Mouse (Mus musculus) gonadal fat pad, adult 2 months (tissue): ENCODE measurements around the gene Fkbpl. TPM values are rescaled to one million over a fixed set of nuclear protein-coding genes. Genes with fewer than 3 reads are reported as not detected.

ENCODE experiments used
- DNase-seq: peaks from one replicate; pipeline ENCODE4 v3.0.0-alpha.2; 2012; ENCODE audit warnings: low read depth
- polyA plus RNA-seq: library from polyadenylated mRNA; depleted of rRNA; stranded (reverse); fragments of >200 nt; gene quantifications from 2 replicates; pipeline ENCODE4 v1.2.3, GENCODE M21; 2012; rRNA removed

Fkbpl gene
- 2.9 and 9.3 TPM in 2 replicates for polyA plus RNA-seq

DNA sequence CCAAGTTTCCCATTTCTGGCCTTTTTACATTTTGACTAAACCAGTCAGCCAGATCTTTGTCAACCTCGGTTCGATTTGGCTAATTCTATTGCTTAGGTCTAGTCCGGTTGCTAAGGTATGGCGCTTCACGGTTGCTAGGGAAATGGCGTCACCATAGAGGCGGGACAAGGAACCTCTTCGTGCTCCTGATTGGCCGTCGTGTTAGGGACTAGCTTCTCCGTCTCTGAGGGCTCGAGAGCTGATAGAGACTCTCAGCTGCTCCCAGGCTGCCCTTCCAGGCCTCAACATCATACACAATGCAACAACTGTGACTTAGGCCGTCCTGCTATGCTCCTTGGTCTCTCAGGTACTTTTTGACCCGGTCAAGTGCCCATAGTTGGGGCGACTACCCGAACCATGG lies at the start of gene Fkbpl:
TSS of gene Fkbpl (plus strand) at position 157 of the 400 bp plus-strand sequence.
- peak; percentile 88 for DNase-seq

DNA sequence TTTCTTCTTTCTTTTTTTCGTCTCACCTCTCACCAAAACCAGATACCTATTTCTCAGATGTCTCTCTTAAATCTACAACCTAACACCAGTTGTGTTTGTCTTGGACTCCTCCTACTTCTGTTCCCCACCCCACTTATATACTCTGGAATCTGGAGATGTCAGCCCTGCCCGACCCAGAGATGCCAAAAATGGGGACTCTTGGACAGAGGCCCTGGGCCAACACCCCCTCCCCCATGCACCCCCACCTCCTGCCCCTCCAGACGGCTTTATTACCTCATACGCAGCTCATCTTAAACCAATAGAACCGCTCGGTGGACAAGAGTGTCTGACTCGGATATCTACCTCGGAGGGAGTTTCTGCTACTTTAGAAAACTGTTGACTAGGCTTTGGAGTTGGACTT lies 48.5 kb upstream of the Fkbpl start:
- DNase-seq: no peak

DNA sequence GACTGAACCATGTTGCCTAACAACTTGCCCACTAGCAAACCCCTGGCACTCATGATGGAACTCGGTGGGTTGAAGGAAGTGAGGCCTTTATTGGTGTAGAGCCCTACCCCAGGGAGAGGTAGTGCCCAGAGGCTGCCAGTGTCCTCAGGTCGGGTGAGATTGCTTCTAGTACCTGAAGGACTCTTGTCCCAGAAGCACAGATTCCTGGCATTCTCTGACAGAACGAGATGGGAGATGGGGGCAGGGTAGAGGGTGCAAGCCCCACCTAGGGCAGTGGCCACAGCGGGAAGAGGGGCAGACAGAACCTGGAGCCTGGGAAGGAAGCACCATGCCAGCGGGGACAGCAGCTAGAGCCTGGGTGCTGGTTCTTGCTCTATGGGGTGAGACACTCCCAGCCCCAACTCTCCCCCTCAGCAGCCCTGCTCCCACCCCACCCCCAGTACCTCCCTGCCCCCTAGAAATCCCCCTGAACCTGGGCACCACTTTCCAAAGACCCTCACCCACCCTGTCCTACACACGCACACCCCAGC lies 46.9 kb upstream of the Fkbpl start, which contains the start of gene Ager:
TSS of gene Ager (plus strand) at position 297 of the 530 bp plus-strand sequence.
- no peak for DNase-seq

DNA sequence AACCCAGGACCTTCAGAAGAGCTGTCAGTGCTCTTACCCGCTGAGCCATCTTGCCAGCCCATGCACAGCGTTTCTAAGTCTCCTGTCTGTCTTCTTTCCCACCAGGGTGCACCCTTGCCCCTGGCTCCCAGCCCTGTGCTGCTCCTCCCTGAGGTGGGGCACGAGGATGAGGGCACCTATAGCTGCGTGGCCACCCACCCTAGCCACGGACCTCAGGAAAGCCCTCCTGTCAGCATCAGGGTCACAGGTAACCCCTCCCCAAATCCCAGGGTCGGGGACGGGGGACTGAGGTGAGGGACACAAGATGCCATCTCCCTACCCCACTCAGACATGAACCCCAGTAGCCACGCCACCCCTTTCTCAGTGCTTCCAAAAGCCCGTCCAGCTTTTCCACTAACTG lies 44.7 kb upstream of the Fkbpl start:
- DNase-seq: no peak

DNA sequence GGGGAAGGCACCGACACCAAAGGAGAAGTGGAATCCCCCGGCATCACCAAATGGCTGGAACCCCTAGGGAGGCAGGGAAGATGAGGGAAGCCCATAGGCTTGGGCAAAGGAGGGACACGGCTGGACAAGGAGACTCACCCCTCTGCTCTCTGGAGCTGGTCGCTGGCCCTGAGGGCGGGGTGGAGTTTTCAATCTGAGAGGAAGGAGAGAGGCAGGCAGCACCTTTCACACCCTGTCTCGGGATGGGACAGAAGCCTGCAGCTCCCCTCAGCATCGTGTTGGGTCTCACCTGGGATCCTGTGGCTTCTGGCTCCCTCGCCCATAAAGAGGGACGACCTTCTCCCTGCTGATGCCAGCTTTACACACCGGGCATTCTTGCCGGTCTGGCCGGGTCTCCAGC lies 42.8 kb upstream of the Fkbpl start:
- DNase-seq: no peak

DNA sequence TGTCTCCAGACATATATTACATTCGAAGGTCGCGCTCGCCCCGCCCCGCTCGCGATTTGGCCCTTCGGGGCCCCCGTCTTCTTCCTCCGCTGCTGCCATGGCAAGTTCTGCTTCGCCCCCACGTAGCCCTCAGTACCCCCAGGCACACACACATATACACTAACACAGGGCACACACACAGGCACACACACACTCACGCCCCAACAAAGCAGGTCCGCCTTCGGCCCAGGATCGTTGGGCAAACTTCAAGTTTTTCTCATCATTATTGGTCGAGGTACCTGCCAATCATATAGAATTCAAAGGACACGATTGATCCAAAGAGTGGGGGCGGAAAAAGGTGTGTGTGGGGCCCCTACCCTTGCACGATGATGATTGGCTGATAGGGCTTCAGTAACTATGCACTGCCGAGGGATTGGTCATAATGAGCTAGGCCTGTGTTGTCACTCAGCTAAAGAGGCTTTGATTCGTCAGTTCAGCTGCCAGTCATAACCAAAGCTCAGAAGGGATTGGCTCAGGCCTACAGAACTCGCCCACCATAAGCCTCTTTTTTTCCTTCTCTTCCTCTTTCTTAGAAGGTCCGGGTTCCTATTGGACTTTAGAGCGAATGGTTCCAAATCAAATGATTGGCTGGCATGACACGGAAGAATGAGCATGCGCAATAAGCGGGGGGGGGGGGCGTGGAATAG lies 41.0 kb upstream of the Fkbpl start, which contains the start of gene Rnf5:
TSS of gene Rnf5 (minus strand) at position 316 of the 686 bp plus-strand sequence.
- DNase-seq: peak; percentile 100

GRCm38 (mm10) chr17:34604061-34604508 lies 40.5 kb upstream of the Fkbpl start, which contains the start of gene Agpat1:
TSS of gene Agpat1 (plus strand) at chr17:34604262.
- DNase-seq: no peak

DNA sequence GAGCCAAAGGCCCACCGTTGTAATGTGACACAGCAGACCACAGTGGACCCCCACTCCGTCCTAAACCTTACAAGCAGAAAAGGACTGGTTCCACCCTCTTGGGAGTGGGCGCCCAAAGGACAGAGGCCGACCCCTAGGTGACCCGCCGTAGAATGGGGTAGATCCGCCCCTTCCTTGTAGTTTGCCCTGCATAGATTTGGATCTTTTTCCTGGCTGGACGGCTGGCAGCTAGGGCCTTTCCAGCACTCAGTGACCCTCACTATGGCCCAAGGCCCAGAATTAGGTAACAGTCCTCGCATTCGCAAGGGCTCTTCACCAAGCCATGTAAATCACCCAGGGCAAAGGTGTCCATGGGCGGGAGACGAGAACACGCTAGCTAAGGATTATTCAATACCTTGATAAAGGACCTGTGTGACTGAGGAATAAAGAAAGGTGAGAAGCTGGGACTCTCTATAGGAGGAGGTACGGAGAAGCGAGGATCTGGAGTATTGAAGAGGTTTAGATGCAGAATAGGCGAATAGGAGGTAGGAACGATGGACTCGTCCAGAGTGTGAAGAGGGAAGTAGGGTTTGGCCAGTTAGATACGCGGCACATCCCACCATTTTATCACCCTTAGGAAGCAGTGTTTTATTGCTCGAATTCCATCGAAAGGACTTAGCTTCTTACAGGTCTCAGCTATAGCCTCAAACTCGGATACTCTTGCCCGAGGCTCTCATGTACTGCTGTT lies 39.9 kb upstream of the Fkbpl start:
- no peak for DNase-seq

DNA sequence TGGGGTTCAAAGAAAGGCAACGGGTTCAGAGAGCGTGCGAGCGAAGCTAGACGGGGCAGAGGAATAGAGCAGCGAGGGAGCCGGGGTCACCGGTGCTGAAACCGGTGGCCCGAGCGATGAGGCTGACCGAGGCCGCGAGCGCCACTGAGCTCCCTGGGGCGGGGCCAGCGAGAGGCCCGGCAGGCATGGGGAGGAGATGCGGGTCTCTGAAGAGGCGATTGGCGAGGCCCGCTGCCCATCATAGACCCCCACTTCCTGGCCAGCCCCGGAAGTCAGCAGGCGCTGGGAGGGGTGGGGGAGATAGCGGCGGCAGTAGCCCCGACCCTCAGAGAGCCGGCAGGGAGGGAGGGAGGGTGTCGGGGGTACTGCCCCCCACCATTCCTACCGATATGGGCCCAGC lies 39.0 kb upstream of the Fkbpl start:
- DNase-seq: no peak

DNA sequence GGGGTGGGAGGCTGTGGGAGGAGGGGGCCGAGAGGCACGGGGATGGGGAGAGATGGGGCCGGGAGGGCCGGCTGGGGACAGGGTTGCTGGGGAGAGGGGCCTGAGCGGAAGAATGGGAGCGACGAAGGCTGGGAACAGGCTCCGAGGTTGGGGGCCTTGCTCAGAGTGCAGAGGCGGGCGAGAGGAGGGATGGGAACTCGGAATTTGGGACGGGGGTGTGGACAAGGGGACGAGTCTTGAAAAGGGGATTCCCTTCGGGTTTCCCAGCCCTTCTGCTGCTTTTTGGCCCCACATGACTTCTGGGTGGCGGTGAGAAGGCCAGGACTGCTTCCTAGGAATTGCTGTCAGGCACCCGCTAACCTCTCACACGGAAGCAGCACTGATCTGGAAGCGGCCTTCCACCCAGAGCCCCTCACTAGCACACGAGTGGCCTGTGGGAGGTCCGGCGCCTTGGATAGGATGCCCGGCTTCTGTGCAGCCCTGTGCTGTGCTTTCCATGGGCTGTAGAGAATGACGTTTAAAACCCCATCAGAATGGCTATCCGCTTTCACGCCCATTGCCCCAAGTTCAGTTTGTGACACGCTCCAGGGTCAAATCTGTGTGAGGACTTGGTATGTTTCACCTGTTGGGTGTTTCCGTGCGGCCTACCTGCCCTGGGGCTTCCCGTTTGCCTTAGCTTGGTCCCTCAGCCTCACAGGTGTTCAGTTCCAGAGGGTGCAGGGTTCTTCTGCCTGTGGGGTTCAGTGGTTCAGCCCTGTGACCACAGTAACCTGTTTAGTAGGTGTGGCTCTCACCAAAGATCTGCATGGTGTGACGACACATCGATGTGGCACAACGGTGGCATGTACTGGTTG lies 38.2 kb upstream of the Fkbpl start:
- no peak for DNase-seq

DNA sequence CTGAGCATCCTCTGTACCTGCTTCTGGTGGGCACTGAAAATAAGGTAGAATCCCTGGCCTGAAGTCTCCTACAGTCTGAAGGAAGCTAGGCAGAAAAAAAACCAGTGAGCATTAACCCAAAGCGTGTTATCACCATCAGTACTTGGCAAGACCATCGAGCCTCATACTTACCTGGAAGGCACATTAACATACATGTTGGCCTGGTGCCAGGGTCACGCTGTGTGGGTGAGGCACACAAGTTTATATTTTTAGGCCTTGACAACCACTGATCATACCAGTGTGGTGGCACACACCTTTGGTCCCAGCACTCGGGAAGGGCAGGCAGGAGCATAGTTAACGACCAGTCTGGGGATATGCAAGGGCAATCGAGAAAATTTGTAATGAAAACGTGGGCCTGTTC lies 36.6 kb upstream of the Fkbpl start:
- no peak for DNase-seq

- DNase-seq: no peak
Measured at GRCm38 (mm10) chr17:34611050-34611449, 33.5 kb upstream of the Fkbpl start.

- no peak for DNase-seq
Measured at GRCm38 (mm10) chr17:34613054-34613645, 31.4 kb upstream of the Fkbpl start.

DNA sequence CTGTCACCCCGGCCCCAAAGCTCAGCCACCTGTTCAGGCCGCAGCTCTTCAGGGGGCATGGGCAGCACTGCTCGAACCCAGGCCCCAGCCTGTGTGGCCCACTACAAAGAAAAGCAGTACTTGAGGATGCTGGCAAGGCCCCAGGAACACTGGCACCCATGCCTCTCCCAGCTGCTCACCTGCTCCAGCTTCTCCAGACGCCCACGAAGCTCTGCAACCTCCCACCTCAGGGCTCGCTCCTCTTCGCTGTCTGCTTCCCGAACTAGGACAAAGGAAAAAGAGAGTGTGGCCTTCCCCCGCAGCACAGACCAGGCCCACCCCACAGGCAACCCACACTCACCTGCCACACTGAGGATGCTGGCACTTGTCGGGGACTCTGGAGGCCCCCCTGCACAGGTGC lies 30.7 kb upstream of the Fkbpl start:
- DNase-seq: no peak

DNA sequence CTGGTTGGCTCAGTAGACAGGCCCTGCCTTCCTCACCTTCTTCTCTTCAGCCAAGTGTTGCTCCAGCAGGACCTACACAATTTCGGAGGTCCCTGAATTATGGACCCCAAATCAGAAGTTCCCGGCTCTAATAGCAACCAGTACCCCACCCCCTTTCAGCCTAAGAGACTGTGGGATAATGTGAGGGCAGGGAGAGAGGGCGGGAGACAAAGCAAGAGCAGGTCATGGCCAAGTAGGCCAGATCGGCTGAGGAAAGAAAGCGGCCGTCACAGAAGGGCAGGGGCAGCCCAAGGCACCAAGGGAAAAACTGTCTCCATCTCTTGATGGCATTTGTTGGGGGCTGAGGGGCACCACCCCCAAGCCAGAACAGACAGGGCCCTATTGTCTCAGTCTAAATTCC lies 28.7 kb upstream of the Fkbpl start, which contains the start of gene Egfl8:
TSS of gene Egfl8 (minus strand) at position 101 of the 400 bp plus-strand sequence.
- no peak for DNase-seq

GRCm38 (mm10) chr17:34618999-34619398 lies 25.6 kb upstream of the Fkbpl start:
- DNase-seq: no peak

DNA sequence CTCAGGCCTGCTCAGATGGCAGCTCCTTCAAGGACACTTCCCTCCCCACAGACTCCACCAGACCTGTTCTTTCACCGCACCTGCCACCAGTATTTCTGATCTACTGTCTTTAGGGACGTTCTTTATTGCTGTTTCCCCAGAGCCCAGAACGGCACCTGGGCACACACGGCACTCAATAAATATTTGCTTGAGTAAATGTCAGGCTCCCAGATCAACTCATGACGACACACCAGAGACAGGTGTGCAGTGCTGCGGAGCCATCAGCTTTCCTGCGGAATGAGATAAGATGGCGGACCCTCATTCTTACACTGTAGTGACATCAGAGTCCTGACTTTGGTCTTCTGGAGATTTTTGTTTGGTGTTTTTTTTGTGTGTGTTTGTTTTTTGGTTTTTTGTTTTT lies 23.6 kb upstream of the Fkbpl start:
- no peak for DNase-seq

GRCm38 (mm10) chr17:34623161-34623560 lies 21.4 kb upstream of the Fkbpl start:
- DNase-seq: no peak

- no peak for DNase-seq
Measured at GRCm38 (mm10) chr17:34624981-34625380, 19.6 kb upstream of the Fkbpl start.

GRCm38 (mm10) chr17:34626062-34626772 lies 18.3 kb upstream of the Fkbpl start:
- DNase-seq: no peak

DNA sequence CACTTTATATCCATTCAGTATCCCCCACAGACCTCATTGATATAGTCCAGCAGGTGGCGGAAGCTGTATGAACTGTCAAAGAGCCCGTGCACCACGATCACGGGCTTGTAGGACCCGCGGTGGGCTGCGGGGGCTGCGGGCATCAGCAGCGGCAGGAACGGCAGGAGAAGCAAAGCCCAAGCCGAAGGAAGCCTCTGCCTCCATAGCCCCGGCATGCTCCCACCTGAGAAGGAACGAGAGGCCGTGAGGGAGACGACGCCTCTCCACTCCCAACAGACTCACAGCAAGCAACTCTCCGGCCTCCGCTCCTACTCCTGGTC lies 17.8 kb upstream of the Fkbpl start:
- DNase-seq: no peak
